Mouse (Mus musculus): Measurements from ENCODE around the gene Orai3.

GRCm38 (mm10) chr7:127770039-127770905 is 657 bp downstream of the Orai3 start:
- no peak for TF ChIP-seq POLR2A (IDR thresholded peaks at IDR 0.05; ENCODE audit: low read depth, low read length)
- no peak for TF ChIP-seq CTCF (IDR thresholded peaks at IDR 0.05; ENCODE audit: extremely low read depth, insufficient read depth, insufficient read length, insufficient replicate concordance)
